Mouse (Mus musculus) lung, adult 2 months (tissue): ENCODE results near the gene Pnrc1.

Experiments used
- CTCF ChIP-seq: fragments of 200-500 bp; IDR thresholded peaks from 2 replicates; pipeline ENCODE4 v1.5.1; 2011; ENCODE audit warnings: mild to moderate bottlenecking, low read length, control low read depth; ENCODE audit not compliant: insufficient read depth
- POLR2A ChIP-seq: fragments of 200-500 bp; IDR thresholded peaks from 2 replicates; pipeline ENCODE4 v1.6.1; 2011; ENCODE audit warnings: low read depth, mild to moderate bottlenecking, control low read depth, low read length, borderline replicate concordance; ENCODE audit errors: extremely low read depth

DNA sequence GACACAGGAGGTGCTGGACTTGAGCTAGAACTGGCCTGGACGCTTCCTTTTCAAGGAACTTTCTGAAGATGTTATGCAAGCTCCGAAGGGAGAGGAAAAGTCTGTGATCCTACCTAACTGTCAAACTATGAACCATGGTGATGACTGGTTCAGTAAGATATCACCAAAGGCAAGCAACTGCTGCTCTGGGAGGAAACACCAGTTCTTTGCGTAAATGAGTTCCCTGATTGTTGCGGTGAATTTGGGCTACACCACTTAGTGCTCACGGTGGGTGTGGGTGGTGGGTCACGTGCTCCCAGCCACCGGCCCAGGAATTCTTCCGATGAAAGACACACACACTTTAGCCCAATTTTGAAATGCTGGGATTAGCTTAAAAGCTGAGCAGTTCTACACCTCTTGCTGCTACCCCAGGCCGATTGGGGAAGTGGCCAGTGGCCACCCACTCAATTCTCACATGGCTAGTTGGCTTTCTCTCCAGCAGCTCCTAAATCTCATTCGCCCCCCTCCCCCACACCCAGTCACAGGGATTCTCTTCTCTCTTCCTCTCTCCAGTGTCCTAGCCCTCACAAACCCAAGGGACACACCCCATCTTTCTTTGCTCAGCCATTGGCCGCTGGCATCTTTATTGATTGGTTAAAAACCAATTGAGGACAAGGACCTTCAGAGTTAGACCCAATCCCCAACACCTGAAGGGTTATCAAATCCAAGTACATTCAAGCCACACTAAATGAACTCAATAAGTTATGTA is 24.8 kb downstream of the Pnrc1 start:
- TF ChIP-seq CTCF (no peak), POLR2A (no peak)
